Mouse (Mus musculus) midbrain, embryonic 11.5 days (tissue): ENCODE data around the gene Cblb. TPM values are rescaled to one million over a fixed set of nuclear protein-coding genes. Genes with fewer than 3 reads are reported as not detected.

Experiments used
- ATAC-seq: fragments of 200-750 bp; cut with Nextera tagmentation; 2 replicates; pipeline ENCODE4 v1.8.0; 2017; ENCODE audit warnings: moderate TSS enrichment, moderate library complexity; ENCODE audit not compliant: low FRiP score
- DNase-seq: peaks from one replicate; pipeline ENCODE4 v3.0.0; 2015; ENCODE audit warnings: low spot score; ENCODE audit errors: missing footprints
- H3K27ac ChIP-seq: fragments of 300-500 bp; sonication (generic); 2 replicates; pipeline ENCODE4 v1.5.1; 2014; ENCODE audit warnings: low read depth, low read length
- H3K27me3 ChIP-seq: fragments of 300-500 bp; sonication (generic); 2 replicates; pipeline ENCODE4 v1.6.1; 2014; ENCODE audit warnings: mild to moderate bottlenecking, low read length, moderate library complexity, mixed read lengths; ENCODE audit not compliant: control insufficient read depth, insufficient read depth
- H3K36me3 ChIP-seq: fragments of 300-500 bp; sonication (generic); 2 replicates; pipeline ENCODE4 v1.6.1; 2014; ENCODE audit warnings: mild to moderate bottlenecking, low read length, moderate library complexity, mixed read lengths; ENCODE audit not compliant: control insufficient read depth, insufficient read depth
- H3K4me1 ChIP-seq: fragments of 300-500 bp; sonication (generic); 2 replicates; pipeline ENCODE4 v1.6.1; 2014; ENCODE audit warnings: low read length; ENCODE audit not compliant: control insufficient read depth, insufficient read depth
- H3K4me2 ChIP-seq: fragments of 300-500 bp; sonication (generic); 2 replicates; pipeline ENCODE4 v1.6.1; 2014; ENCODE audit warnings: mild to moderate bottlenecking, moderate library complexity
- H3K4me3 ChIP-seq: fragments of 300-500 bp; sonication (generic); 2 replicates; pipeline ENCODE4 v1.5.1; 2014; ENCODE audit warnings: low read depth, low read length
- H3K9ac ChIP-seq: fragments of 300-500 bp; sonication (generic); 2 replicates; pipeline ENCODE4 v1.6.1; 2014; ENCODE audit warnings: low read length
- H3K9me3 ChIP-seq: fragments of 300-500 bp; sonication (generic); 2 replicates; pipeline ENCODE4 v1.6.1; 2016; ENCODE audit warnings: low read length; ENCODE audit not compliant: control insufficient read depth
- WGBS: fragments of 180-500 bp; shearing (Covaris S2); extraction: QIAGEN DNeasy Blood & Tissue Kit; methylation state at CpG from one replicate; pipeline ENCODE4 v1.1.7; 2014; 5-methylcytosine and 5-hydroxymethylcytosine counted together
- polyA plus RNA-seq: library from polyadenylated mRNA; unstranded; fragments of >200 nt; fragmentation: Nextera tagmentation; extraction: Ambion mirVana; gene quantifications from 2 replicates; pipeline ENCODE4 v1.2.1, GENCODE M21; 2014

The Cblb gene
- polyA plus RNA-seq, 1 experiment from 2014 or later = 38.6 TPM

GRCm38 (mm10) chr16:52060100-52060719, 29.2 kb downstream of the Cblb start:
- no peaks in the 10 kb centered on the region for H3K27me3 ChIP-seq
- H3K36me3 ChIP-seq = no peaks in the 10 kb centered on the region
- ATAC-seq = no peak
- no peak overlapping the region for H3K4me3 ChIP-seq
- 87% methylated on average over 17 of the region's 17 CpGs for WGBS
- DNase-seq = no peak
- H3K4me2 ChIP-seq = no peak overlapping the region
- H3K9ac ChIP-seq = no peak overlapping the region
- no peak overlapping the region for H3K27ac ChIP-seq
- H3K4me1 ChIP-seq = no peaks in the 10 kb centered on the region; the same call in 1 of the 2 replicates
- no peaks in the 10 kb centered on the region for H3K9me3 ChIP-seq

- WGBS = 69% methylated on average over 4 of the region's 4 CpGs
- Histone ChIP-seq H3K4me2 (no peak overlapping the region), H3K36me3 (no peaks in the 10 kb centered on the region), H3K9ac (no peak overlapping the region), H3K4me1 (no peaks in the 10 kb centered on the region; the same call in 1 of the 2 replicates), H3K4me3 (no peak overlapping the region), H3K27ac (no peak overlapping the region), H3K27me3 (no peaks in the 10 kb centered on the region), H3K9me3 (no peaks in the 10 kb centered on the region)
- ATAC-seq (no peak), DNase-seq (no peak)
Observed at GRCm38 (mm10) chr16:52061015-52061481, 30.0 kb downstream of the Cblb start.

DNA sequence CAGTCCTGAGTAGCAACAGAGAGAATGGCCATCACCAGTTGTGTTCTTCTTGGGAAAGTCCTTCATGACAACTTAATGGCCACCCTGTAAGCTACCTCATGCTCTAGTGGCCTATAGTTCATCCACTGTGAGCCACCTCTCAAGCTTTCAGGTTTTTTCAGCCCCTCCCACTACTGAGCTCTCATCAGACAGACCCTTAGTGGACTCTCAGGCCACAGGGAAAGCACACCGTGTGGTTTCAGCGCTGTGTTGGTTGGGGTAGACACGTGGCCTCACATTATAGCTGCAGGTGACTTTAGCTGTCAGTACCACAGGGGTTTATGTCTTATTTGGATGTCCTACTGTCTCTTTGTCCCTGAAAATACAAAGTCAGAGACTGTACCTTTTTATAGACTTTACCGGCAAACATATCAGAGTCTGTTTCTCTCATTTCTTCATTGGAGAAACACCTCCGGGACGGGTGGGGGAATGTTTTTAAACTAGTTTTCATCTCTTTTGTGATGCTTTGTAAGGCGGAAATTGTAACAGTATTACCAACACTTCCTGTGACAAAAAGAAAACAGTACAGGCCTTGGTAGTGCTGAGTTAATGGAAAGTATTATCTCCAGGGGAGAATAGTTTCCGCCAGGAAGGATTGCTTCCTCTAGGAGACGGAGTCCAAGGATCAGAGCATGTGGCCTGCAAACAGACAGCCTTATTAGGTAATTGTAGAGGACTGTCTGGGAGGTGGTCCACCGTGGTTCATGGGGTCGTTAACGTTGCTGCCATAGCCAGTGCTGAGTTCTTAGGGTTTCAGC, 33.5 kb downstream of the Cblb start:
- ATAC-seq (no peak), DNase-seq (no peak)
- H3K4me1 ChIP-seq = no peaks in the 10 kb centered on the region
- 81% methylated on average over 12 of the region's 12 CpGs for WGBS
- no peaks in the 10 kb centered on the region for H3K36me3 ChIP-seq
- H3K9ac ChIP-seq = no peak overlapping the region
- no peaks in the 10 kb centered on the region for H3K9me3 ChIP-seq
- no peaks in the 10 kb centered on the region for H3K27me3 ChIP-seq
- H3K4me3 ChIP-seq = no peak overlapping the region
- no peak overlapping the region for H3K4me2 ChIP-seq
- H3K27ac ChIP-seq = no peak overlapping the region

DNA sequence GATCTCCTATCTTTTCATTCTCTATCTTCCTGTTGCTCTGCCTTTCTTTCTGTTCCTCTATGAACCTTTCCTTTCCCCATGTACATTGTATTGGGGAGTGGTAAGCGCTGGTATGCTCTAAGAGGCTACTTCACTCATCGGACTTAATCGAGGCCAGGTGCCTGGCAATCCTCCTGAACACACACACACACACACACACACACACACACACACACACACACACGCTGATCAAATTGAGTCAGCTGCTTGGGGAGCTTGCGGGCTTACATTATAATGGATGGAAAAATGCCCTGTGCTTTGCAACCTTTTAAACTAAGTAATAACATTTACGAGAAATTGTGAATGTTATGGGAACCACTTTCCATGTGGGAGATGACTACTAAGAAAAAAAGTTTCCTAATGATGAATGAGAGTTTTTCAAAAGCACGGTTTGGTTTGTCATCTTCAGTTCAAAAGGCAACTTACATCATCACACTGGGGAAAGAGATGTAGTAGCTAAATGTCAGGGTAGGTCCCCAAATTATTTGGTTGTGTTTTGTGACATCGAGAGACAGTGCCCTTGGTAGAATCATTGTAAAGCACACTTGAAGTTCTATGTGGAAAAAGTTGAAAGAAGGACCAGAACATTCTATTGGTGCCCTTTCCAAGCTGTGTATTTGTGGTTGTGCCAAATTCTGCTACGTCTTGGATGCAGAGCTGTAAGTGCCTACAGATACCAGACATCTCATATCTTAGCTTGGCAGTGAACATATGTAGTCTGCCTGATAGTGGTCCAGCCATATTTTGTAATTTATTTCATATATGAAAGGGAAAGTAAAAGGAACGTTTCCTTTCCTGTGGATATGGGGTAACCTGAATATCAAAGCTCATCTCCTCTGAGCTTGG, 36.8 kb downstream of the Cblb start:
- no peak for ATAC-seq
- H3K36me3 ChIP-seq = no peaks in the 10 kb centered on the region
- no peak for DNase-seq
- no peak overlapping the region for H3K4me3 ChIP-seq
- no peaks in the 10 kb centered on the region for H3K27me3 ChIP-seq
- 90% methylated on average over 10 of the region's 10 CpGs for WGBS
- H3K4me2 ChIP-seq = no peak overlapping the region
- no peak overlapping the region for H3K9ac ChIP-seq
- no peak overlapping the region for H3K27ac ChIP-seq
- peaks cover 8% of the 10 kb centered on the region for H3K4me1 ChIP-seq
- H3K9me3 ChIP-seq = no peaks in the 10 kb centered on the region

- H3K9ac ChIP-seq = no peak overlapping the region
- H3K4me1 ChIP-seq = peaks cover 8% of the 10 kb centered on the region
- no peak overlapping the region for H3K27ac ChIP-seq
- no peak overlapping the region for H3K4me2 ChIP-seq
- H3K4me3 ChIP-seq = no peak overlapping the region
- DNase-seq (no peak), ATAC-seq (no peak)
- no peaks in the 10 kb centered on the region for H3K9me3 ChIP-seq
- WGBS = 90% methylated on average over 3 of the region's 3 CpGs
- no peaks in the 10 kb centered on the region for H3K36me3 ChIP-seq
- H3K27me3 ChIP-seq = no peaks in the 10 kb centered on the region
Observed at GRCm38 (mm10) chr16:52068517-52068874, 37.5 kb downstream of the Cblb start.

DNA sequence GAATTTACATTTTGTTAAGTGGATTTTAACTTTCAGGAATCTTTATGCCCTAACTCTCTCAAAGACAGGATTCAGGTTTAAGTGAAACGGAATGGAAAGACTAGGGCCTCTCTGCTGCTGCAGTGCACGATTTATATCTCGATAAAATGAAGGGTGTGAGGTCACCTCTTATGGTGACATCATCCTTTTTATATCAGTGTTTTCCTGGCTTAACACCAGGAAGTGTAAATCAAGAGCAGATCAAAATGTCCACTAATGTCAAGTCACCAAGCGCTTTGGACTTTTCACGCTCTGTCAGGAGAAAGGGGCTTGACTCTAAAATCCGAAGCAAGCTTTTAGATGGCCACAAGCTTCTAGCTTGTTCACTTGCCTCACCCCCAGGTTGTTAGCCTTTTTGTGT, 38.6 kb downstream of the Cblb start:
- H3K36me3 ChIP-seq = no peaks in the 10 kb centered on the region
- no peak overlapping the region for H3K4me2 ChIP-seq
- no peak overlapping the region for H3K4me3 ChIP-seq
- H3K9me3 ChIP-seq = no peaks in the 10 kb centered on the region
- H3K9ac ChIP-seq = no peak overlapping the region
- 95% methylated on average over 6 of the region's 6 CpGs for WGBS
- H3K4me1 ChIP-seq = peaks cover 8% of the 10 kb centered on the region
- no peaks in the 10 kb centered on the region for H3K27me3 ChIP-seq
- DNase-seq = no peak
- ATAC-seq = no peak
- no peak overlapping the region for H3K27ac ChIP-seq

- H3K9ac ChIP-seq = no peak overlapping the region
- peaks cover 8% of the 10 kb centered on the region for H3K4me1 ChIP-seq
- H3K36me3 ChIP-seq = no peaks in the 10 kb centered on the region
- H3K9me3 ChIP-seq = no peaks in the 10 kb centered on the region
- H3K27me3 ChIP-seq = no peaks in the 10 kb centered on the region
- no peak overlapping the region for H3K4me2 ChIP-seq
- no peak for DNase-seq
- 92% methylated on average over 5 of the region's 5 CpGs for WGBS
- no peak for ATAC-seq
- H3K4me3 ChIP-seq = no peak overlapping the region
- no peak overlapping the region for H3K27ac ChIP-seq
Observed at GRCm38 (mm10) chr16:52070128-52070527, 39.1 kb downstream of the Cblb start.

DNA sequence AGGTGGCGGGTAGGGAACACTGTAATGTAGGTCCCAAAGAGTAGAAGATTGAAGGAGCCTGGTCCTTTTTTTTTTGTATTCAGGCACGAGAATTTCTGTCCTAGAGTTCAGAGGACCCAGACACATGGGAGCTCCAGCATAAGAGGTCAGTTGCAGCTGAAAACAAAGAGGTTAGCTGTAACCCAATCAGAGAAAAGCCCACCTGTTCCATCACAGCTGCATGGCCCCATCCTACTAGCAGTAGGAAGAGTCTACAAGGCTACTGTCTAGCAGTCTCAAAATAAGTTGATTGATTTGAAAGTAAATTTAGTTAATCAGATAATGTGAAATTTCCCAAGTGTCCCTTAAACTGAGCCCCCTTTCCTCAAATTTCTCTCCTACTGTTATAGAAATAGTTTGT, 40.3 kb downstream of the Cblb start:
- H3K27me3 ChIP-seq = no peaks in the 10 kb centered on the region
- WGBS = 75% methylated on average over 2 of the region's 2 CpGs
- no peak for ATAC-seq
- H3K36me3 ChIP-seq = no peaks in the 10 kb centered on the region
- DNase-seq = no peak
- no peak overlapping the region for H3K4me3 ChIP-seq
- H3K4me2 ChIP-seq = no peak overlapping the region
- no peak overlapping the region for H3K27ac ChIP-seq
- no peaks in the 10 kb centered on the region for H3K9me3 ChIP-seq
- peaks cover 8% of the 10 kb centered on the region for H3K4me1 ChIP-seq
- H3K9ac ChIP-seq = no peak overlapping the region
